Mouse (Mus musculus) G1E (cell line): ENCODE measurements around the gene Abcd3.

Experiments used
- CTCF ChIP-seq: IDR thresholded peaks from 2 replicates; pipeline ENCODE4 v1.5.1; 2012; ENCODE audit warnings: low read depth, low read length, inconsistent platforms, mixed read lengths
- GATA1 ChIP-seq: IDR thresholded peaks from 2 replicates; pipeline ENCODE4 v1.6.1; 2012; ENCODE audit warnings: borderline replicate concordance, low read length, inconsistent platforms, mixed read lengths
- GATA2 ChIP-seq: IDR thresholded peaks from 2 replicates; pipeline ENCODE4 v1.6.1; 2012; ENCODE audit warnings: low read depth, low read length, inconsistent platforms, borderline replicate concordance
- POLR2AphosphoS5 ChIP-seq: IDR thresholded peaks from 2 replicates; pipeline ENCODE4 v1.6.1; 2012; ENCODE audit warnings: low read depth, low read length, inconsistent platforms; ENCODE audit not compliant: insufficient replicate concordance
- TAL1 ChIP-seq: conservative IDR thresholded peaks from 2 replicates; pipeline ENCODE4 v1.6.1; 2012; ENCODE audit warnings: low read depth, low read length, inconsistent platforms, mixed read lengths

DNA sequence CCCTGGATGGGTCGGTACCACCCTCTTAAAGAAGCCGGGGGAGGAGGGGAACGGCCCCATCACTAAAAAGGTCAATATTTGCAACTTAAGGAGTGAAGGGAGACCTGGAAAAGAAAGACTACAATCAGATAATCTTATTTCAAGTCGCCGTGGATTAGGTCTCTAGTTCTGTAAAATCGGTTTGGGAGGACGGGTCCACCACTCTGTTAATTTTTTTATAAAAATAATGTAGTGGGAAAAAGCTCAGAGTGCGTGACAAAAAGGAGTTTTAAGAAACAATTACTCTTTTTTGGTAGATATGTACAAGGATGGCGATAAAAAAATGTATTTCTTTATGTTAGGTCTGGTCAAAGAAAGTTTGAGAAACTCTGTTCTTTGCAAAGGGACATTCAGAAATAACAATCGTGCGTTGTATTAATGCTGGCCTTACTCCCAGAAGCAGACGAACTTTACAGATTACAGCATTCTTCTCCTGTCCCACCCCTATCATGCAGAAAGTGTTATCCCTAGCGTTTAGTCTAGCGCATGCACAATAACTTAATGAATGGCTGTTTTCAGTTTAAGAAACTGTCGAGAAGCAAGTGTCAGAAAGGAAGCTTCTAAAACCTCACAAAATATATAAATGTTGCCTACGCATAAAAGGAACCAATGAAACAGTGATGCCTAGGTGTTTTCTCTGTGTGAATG, 590 bp upstream of the Abcd3 start:
- TF ChIP-seq GATA1, result no peak
- TF ChIP-seq CTCF, result no peak
- no peak for TF ChIP-seq POLR2AphosphoS5
- TF ChIP-seq GATA2, result no peak
- TF ChIP-seq TAL1, result no peak
